Mouse (Mus musculus) stomach, embryonic 16.5 days (tissue): Measurements from ENCODE around the gene Scaf4. TPM values are rescaled to one million over a fixed set of nuclear protein-coding genes. Genes with fewer than 3 reads are reported as not detected.
"Not testable (repeated sequence)": the region's sequence is repeated elsewhere in the genome, so short reads cannot be mapped to it uniquely, and the experiment has no call there.

Experiments
- ATAC-seq: fragments of 200-750 bp; cut with Nextera tagmentation; 2 replicates; pipeline ENCODE4 v1.8.0; 2017; ENCODE audit warnings: moderate number of reproducible peaks, moderate TSS enrichment; ENCODE audit not compliant: insufficient read depth, low FRiP score
- H3K27ac ChIP-seq: fragments of 300-500 bp; sonication (generic); 2 replicates; pipeline ENCODE4 v1.5.1; 2014; ENCODE audit warnings: low read length
- H3K27me3 ChIP-seq: fragments of 300-500 bp; sonication (generic); 2 replicates; pipeline ENCODE4 v1.6.1; 2014; ENCODE audit warnings: low read length, control low read depth, mixed read lengths; ENCODE audit not compliant: control insufficient read depth, insufficient read depth
- H3K36me3 ChIP-seq: fragments of 300-500 bp; sonication (generic); 2 replicates; pipeline ENCODE4 v1.6.1; 2014; ENCODE audit warnings: low read length; ENCODE audit not compliant: control insufficient read depth, insufficient read depth
- H3K4me1 ChIP-seq: fragments of 300-500 bp; sonication (generic); 2 replicates; pipeline ENCODE4 v1.6.1; 2014; ENCODE audit warnings: low read length, control low read depth, mixed read lengths; ENCODE audit not compliant: control insufficient read depth, insufficient read depth
- H3K4me2 ChIP-seq: fragments of 300-500 bp; sonication (generic); 2 replicates; pipeline ENCODE4 v1.6.1; 2014; ENCODE audit warnings: low read depth, low read length, mixed read lengths
- H3K4me3 ChIP-seq: fragments of 300-500 bp; sonication (generic); replicated peaks from 2 replicates; pipeline ENCODE4 v1.5.1; 2014; ENCODE audit warnings: mild to moderate bottlenecking, low read length
- H3K9ac ChIP-seq: fragments of 300-500 bp; sonication (generic); 2 replicates; pipeline ENCODE4 v1.6.1; 2014; ENCODE audit warnings: low read length
- H3K9me3 ChIP-seq: fragments of 300-500 bp; sonication (generic); replicated peaks from 2 replicates; pipeline ENCODE4 v1.6.1; 2016; ENCODE audit warnings: low read length, control low read depth; ENCODE audit not compliant: control insufficient read depth
- WGBS: fragments of 180-500 bp; shearing (Covaris S2); extraction: QIAGEN DNeasy Blood & Tissue Kit; methylation state at CpG from one replicate; pipeline ENCODE4 v1.1.7; 2014; 5-methylcytosine and 5-hydroxymethylcytosine counted together
- polyA plus RNA-seq: library from polyadenylated mRNA; unstranded; fragments of >200 nt; fragmentation: Nextera tagmentation; extraction: Ambion mirVana; gene quantifications from 2 replicates; pipeline ENCODE4 v1.2.1, GENCODE M21; 2015

The Scaf4 gene
- polyA plus RNA-seq, 1 experiment from 2014 or later: 15.1 TPM

- Histone ChIP-seq H3K4me3 (no peak overlapping the region), H3K27ac (no peak overlapping the region), H3K9me3 (no peaks in the 10 kb centered on the region), H3K27me3 (no peaks in the 10 kb centered on the region), H3K9ac (no peak overlapping the region), H3K4me2 (no peak overlapping the region), H3K36me3 (peaks cover 3% of the 10 kb centered on the region; the same call in 1 of the 2 replicates), H3K4me1 (no peaks in the 10 kb centered on the region)
- 65% methylated on average over 6 of the region's 6 CpGs for WGBS
- ATAC-seq: no peak
Observed at GRCm38 (mm10) chr16:90234617-90235016, 49.7 kb downstream of the Scaf4 start.

- WGBS: 93% methylated on average over 10 of the region's 10 CpGs
- no peaks in the 10 kb centered on the region for H3K4me1 ChIP-seq
- H3K36me3 ChIP-seq: peaks cover 3% of the 10 kb centered on the region; the same call in 1 of the 2 replicates
- no peak overlapping the region for H3K27ac ChIP-seq
- H3K4me2 ChIP-seq: no peak overlapping the region
- H3K27me3 ChIP-seq: no peaks in the 10 kb centered on the region
- ATAC-seq: no peak
- no peak overlapping the region for H3K4me3 ChIP-seq
- no peak overlapping the region for H3K9ac ChIP-seq
- H3K9me3 ChIP-seq: no peaks in the 10 kb centered on the region
Observed at GRCm38 (mm10) chr16:90233702-90234101, 50.6 kb downstream of the Scaf4 start.

- H3K4me2 ChIP-seq: no peak overlapping the region
- WGBS: 88% methylated on average over 7 of the region's 7 CpGs
- H3K4me3 ChIP-seq: no peak overlapping the region
- H3K9me3 ChIP-seq: no peaks in the 10 kb centered on the region
- ATAC-seq: no peak
- peaks cover 3% of the 10 kb centered on the region; the same call in 1 of the 2 replicates for H3K36me3 ChIP-seq
- no peak overlapping the region for H3K9ac ChIP-seq
- no peak overlapping the region for H3K27ac ChIP-seq
- no peaks in the 10 kb centered on the region for H3K27me3 ChIP-seq
- no peaks in the 10 kb centered on the region for H3K4me1 ChIP-seq
Observed at GRCm38 (mm10) chr16:90231302-90231701, 53.0 kb downstream of the Scaf4 start.

- peaks cover 17% of the 10 kb centered on the region for H3K36me3 ChIP-seq
- no peak overlapping the region for H3K4me2 ChIP-seq
- 89% methylated on average over 6 of the region's 6 CpGs for WGBS
- no peak overlapping the region for H3K9ac ChIP-seq
- H3K4me1 ChIP-seq: no peaks in the 10 kb centered on the region
- no peak overlapping the region for H3K27ac ChIP-seq
- no peak overlapping the region for H3K4me3 ChIP-seq
- no peak for ATAC-seq
- no peaks in the 10 kb centered on the region for H3K9me3 ChIP-seq
- H3K27me3 ChIP-seq: no peaks in the 10 kb centered on the region
Observed at GRCm38 (mm10) chr16:90229897-90230296, 54.4 kb downstream of the Scaf4 start.

- Histone ChIP-seq H3K36me3 (peaks cover 24% of the 10 kb centered on the region), H3K9me3 (no peaks in the 10 kb centered on the region), H3K4me1 (peaks cover 12% of the 10 kb centered on the region), H3K27me3 (no peaks in the 10 kb centered on the region), H3K4me3 (peak overlapping the region; percentile 82), H3K27ac (peak overlapping the region; percentile 94; the same call in 1 of the 2 replicates), H3K9ac (peak overlapping the region; percentile 91), H3K4me2 (peak overlapping the region; percentile 84)
- 2% methylated on average over 20 of the region's 20 CpGs for WGBS
- ATAC-seq: no peak
Observed at GRCm38 (mm10) chr16:90221441-90222070, 62.7 kb downstream of the Scaf4 start.

GRCm38 (mm10) chr16:90220892-90221431 lies 63.3 kb downstream of the Scaf4 start:
- peak overlapping the region; percentile 91 for H3K9ac ChIP-seq
- no peaks in the 10 kb centered on the region for H3K9me3 ChIP-seq
- peaks cover 12% of the 10 kb centered on the region for H3K4me1 ChIP-seq
- peak overlapping the region; percentile 84 for H3K4me2 ChIP-seq
- H3K4me3 ChIP-seq: peak overlapping the region; percentile 82
- WGBS: under 1% methylated on average over 48 of the region's 52 CpGs
- ATAC-seq: peak; percentile 79
- H3K27ac ChIP-seq: peak overlapping the region; percentile 94
- H3K36me3 ChIP-seq: peaks cover 21% of the 10 kb centered on the region
- H3K27me3 ChIP-seq: no peaks in the 10 kb centered on the region

- peaks cover 14% of the 10 kb centered on the region for H3K36me3 ChIP-seq
- H3K4me3 ChIP-seq: peak within 1 kb of the TSS; percentile 82
- H3K4me2 ChIP-seq: peak within 1 kb of the TSS; percentile 84
- H3K9ac ChIP-seq: peak within 1 kb of the TSS; percentile 91
- peaks cover 12% of the 10 kb centered on the region for H3K4me1 ChIP-seq
- H3K27me3 ChIP-seq: no peaks in the 10 kb centered on the region
- WGBS: 2% methylated on average over 63 of the region's 63 CpGs
- H3K27ac ChIP-seq: peak within 1 kb of the TSS; percentile 94
- ATAC-seq: peak; percentile 96
- no peaks in the 10 kb centered on the region for H3K9me3 ChIP-seq
Observed at GRCm38 (mm10) chr16:90220026-90220891, 64.0 kb downstream of the Scaf4 start, which contains the start of gene Sod1. TSS of gene Sod1 (plus strand) at chr16:90220754.

- H3K36me3 ChIP-seq, H3K27ac ChIP-seq, H3K27me3 ChIP-seq, ATAC-seq, H3K4me3 ChIP-seq, H3K4me2 ChIP-seq, H3K9me3 ChIP-seq, H3K9ac ChIP-seq: not testable (repeated sequence)
- WGBS: 66% methylated on average over 4 of the region's 4 CpGs
- peaks cover 12% of the 10 kb centered on the region for H3K4me1 ChIP-seq
Observed at GRCm38 (mm10) chr16:90219445-90219844, 64.9 kb downstream of the Scaf4 start.

GRCm38 (mm10) chr16:90217926-90218325 lies 66.4 kb downstream of the Scaf4 start:
- no peak overlapping the region for H3K4me2 ChIP-seq
- no peaks in the 10 kb centered on the region for H3K27me3 ChIP-seq
- WGBS: 59% methylated on average over 4 of the region's 4 CpGs
- peaks cover 11% of the 10 kb centered on the region for H3K4me1 ChIP-seq
- no peak for ATAC-seq
- no peak overlapping the region for H3K4me3 ChIP-seq
- no peaks in the 10 kb centered on the region for H3K36me3 ChIP-seq
- H3K9ac ChIP-seq: no peak overlapping the region
- no peak overlapping the region; the same call in 1 of the 2 replicates for H3K27ac ChIP-seq
- no peaks in the 10 kb centered on the region for H3K9me3 ChIP-seq
